Mouse (Mus musculus) olfactory bulb, adult 2 months (tissue): Measurements from ENCODE around the gene Tpgs1.

Experiments
- CTCF ChIP-seq: fragments of 200-500 bp; IDR thresholded peaks from 2 replicates; pipeline ENCODE4 v1.5.1; 2012; ENCODE audit warnings: low read depth, mild to moderate bottlenecking, low read length, moderate library complexity; ENCODE audit not compliant: insufficient read depth
- POLR2A ChIP-seq: fragments of 200-500 bp; IDR thresholded peaks from 2 replicates; pipeline ENCODE4 v1.6.1; 2012; ENCODE audit warnings: mild to moderate bottlenecking, low read depth, low read length, moderate library complexity; ENCODE audit not compliant: insufficient read depth

DNA sequence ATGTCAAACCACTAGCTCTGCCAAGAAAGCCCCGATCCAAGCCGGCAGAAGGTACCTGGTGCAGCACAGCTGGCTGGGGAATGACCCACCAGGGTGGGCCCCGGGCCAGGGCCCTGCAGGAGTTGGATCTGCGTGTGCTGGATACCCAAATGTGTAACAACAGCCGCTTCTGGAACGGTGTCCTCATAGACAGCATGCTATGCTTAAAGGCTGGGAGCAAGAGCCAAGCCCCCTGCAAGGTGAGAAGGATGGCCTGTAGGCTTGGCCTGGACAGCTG is 25.1 kb downstream of the Tpgs1 start:
- TF ChIP-seq CTCF = no peak
- no peak for TF ChIP-seq POLR2A
